Mouse (Mus musculus) heart, postnatal 14 days (tissue): ENCODE measurements at regions not wholly inside any gene's neighbourhood (a gene's known extent, or its start where the extent isn't known, plus 50 kb on each side); places are given as distances from the start of the nearest gene placed in this dataset.

Source experiments
- DNase-seq, 2 experiments: peaks; one replicate each; pipeline ENCODE4 v3.0.0; 2021 to 2022
- intact Hi-C: fragments of 180-260 bp; cut with DNase I; formaldehyde crosslinking; loops from one replicate; pipeline ENCODE4 v1.15.1; 2025

DNA sequence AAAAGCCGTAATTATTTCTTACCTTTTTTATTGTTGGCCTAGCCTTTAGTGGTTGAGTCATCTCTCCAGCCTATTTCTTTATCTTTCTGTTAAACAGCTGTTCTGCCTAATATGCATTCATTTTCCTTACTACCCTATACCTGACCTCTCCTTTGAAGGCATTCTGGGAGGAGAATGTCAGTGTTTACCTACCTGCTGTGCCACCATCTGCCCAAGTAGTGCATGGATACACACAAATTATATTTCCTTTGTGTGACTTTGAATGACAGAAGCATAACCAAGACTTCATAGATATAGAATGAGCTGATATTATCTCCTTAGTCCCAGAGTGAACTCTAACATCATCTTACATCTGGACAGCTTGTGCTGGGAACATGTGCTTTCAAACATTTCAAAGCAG, 293.5 kb upstream of the Tom1l1 start:
- DNase-seq = no peak
- intact Hi-C loops = no loop called here

GRCm38 (mm10) chr11:90978234-90978633, 290.1 kb upstream of the Tom1l1 start:
- DNase-seq = no peak
- intact Hi-C loops = no loop called here

GRCm38 (mm10) chr11:90941076-90941475, 252.9 kb upstream of the Tom1l1 start:
- DNase-seq = no peak
- intact Hi-C loops = no loop called here

GRCm38 (mm10) chr11:90925738-90926137, 237.6 kb upstream of the Tom1l1 start:
- intact Hi-C loops = no loop called here
- DNase-seq = no peak

DNA sequence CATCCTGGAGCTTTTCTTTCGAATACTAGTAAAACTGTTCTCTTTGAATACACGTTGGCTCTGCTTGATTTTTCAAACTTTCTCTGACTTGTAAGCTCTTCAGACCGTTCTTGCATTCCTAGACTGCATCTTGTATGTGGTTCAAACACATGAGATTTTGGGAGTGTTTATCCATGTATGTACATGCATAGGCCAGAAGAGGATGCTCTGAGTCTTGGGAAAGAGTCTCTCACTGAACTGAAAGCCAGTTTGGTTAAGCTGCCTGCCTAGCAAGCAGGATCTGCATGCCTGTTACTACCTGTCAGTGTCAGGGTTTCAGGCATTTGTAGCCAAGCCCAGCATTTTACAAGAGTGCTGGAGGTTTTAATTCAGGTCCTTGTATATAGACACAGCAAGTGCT, 229.6 kb upstream of the Tom1l1 start:
- intact Hi-C loops = no loop called here
- no peak for DNase-seq

- intact Hi-C loops = no loop called here
- no peak for DNase-seq
Measured at GRCm38 (mm10) chr11:90894236-90894635, 206.1 kb upstream of the Tom1l1 start.

DNA sequence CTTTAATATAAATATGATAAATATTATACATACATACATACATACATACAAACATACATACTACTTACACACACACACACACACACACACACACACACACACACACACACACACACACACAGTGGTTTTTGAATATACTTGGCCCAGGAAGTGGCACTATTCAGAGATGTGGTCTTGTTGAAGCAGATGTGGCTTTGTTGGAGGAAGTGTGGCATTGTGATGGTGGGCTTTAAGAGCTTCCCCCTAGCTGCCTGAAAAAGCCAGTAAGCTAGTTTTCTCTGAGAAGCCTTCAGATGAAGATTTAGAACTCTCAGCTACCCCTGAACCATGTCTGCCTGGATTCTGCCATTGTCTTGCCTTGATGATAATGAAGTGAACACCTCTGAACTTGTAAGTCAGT, 185.0 kb upstream of the Tom1l1 start:
- no peak for DNase-seq
- intact Hi-C loops = no loop called here

DNA sequence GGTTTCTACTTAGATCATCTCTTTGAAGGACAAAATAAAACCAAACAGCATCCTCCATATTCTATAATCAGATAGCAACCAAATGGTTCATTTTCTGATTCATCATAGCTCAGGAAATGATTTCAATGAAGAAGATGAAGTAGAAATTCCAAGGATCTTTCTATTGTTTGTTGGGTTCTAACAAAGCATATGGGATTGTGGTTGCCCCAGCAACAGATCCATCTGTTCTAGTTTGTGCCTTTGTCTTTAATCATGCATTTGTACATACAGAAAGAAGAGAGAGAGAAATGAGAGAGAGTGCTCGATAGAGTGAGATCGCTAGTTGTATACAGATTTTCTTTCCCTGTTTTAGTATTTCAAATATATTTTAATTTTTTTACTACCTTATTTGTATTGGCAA, 183.5 kb upstream of the Tom1l1 start:
- no peak for DNase-seq
- intact Hi-C loops = no loop called here

- intact Hi-C loops = no loop called here
- DNase-seq = no peak
Measured at GRCm38 (mm10) chr11:90863981-90864760, 176.0 kb upstream of the Tom1l1 start.

GRCm38 (mm10) chr11:90855731-90856130, 167.6 kb upstream of the Tom1l1 start:
- intact Hi-C loops = no loop called here
- DNase-seq = no peak

GRCm38 (mm10) chr11:90855324-90855723, 167.2 kb upstream of the Tom1l1 start:
- intact Hi-C loops = no loop called here
- no peak for DNase-seq

DNA sequence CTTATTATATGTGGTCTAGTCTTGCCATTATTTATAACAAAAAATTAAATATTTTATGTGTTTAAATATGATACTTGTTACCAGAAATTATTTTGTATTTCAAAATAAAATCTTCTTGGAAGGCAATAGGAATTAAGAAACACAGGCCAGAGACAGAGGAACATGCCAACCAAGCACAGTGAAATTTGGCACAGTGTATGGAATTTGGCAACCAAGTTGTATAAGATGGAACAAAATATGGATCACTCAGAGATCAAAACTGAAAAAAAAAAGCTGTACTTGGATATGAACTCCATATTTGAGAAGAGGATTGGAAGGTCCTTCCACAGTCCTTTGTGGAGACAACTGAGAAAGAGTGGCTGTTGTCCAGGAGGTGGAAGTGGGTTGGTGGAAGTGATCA, 163.1 kb upstream of the Tom1l1 start:
- intact Hi-C loops = no loop called here
- no peak for DNase-seq

- DNase-seq = peak in 1 of 2 experiments; percentile 7
- intact Hi-C loops = no loop called here
Measured at GRCm38 (mm10) chr11:90844925-90845319, 156.8 kb upstream of the Tom1l1 start.

DNA sequence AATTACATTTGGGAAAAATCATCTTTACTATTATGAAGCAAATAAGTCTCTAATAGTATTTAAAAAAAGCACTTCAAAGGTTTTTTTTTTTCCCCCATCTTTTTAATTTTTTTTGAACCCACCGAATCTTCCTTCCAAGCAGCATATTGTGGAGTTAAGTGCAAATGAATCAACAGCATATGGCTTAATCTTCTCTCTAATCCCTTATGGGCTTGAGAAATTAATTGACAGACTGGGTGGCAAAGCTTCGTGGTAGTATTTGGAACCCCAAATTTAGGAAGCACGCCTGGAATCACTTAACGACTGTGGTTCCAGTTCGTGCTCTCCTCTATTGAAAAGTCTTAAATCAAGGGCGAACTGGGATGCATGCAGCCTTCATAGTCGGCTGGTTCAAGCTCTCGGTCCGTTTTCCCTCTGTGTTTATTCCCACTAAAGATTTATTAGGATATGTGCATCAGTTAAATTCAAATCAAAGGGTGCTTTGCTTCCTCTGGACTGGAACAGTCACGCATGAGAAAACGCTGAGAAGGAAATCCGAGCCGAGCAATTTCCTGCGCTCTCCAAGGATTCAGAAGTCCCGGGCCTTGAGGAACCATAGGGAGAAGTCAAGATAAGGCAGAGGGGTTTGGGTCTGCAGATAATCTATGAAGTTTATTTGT, 156.2 kb upstream of the Tom1l1 start:
- no peak for DNase-seq
- intact Hi-C loops = no loop called here

DNA sequence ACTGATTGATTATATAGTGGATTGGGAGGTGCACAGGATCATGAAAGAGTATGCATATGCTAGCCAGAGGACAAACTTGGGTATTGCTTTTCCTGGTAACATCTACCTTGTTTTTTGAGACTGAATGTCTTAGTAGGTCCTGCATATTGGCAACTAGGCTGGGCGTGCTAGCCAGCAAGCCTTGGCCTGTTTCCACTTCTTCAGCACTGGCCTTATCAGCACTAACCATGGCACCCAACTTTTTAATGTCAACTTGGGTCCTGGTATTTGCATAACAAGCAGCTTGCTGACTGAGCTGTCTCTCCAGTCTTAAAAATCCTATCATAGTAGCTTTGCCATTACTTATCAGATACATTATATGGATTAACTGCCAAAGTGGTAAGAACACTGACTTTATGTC, 150.0 kb upstream of the Tom1l1 start:
- peak; percentile 16 to 39 for DNase-seq
- intact Hi-C loops = no loop called here

DNA sequence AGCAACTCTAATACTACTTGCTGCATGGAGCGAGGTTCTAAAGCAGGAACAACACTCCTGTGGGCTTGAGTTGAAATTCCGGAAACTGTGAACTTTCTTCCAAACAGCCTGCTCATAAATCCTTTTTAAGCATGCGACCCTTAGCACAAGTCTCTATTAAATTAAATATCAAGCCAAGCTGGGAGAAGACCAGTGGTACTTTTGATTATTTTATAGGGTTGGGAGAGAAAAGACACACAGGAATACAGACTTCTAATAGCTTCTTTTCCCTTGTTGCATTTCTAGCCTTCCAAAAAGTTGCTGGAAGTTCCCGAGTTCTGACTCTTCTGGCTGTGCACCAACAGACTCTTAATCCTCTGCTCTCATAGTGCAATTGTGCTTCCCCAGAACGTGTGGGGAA, 136.6 kb upstream of the Tom1l1 start:
- intact Hi-C loops = no loop called here

DNA sequence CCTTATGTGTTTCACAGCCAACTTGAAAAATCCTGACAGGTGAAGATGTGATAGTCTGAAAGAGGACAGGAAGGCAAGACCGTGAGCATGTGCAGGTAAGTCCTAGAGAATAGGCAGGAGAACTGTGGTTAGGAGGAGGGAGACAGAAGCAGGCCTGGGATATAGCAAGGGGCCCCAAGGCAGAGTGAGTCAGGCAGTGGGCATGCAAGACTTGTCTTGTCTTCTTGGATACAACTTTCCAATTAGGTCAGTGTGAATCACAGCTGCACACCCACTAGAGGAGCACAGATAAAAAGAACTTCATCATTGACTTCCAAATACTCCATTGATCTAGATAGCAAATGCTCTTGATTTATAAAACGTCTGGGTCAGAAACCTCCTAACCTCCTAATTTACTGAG, 128.6 kb upstream of the Tom1l1 start:
- intact Hi-C loops = no loop called here
- DNase-seq = no peak

More for the DNA sequence above, 136.6 kb upstream of the Tom1l1 start:
- no peak for DNase-seq

GRCm38 (mm10) chr11:90814471-90814870, 126.3 kb upstream of the Tom1l1 start:
- no peak for DNase-seq
- intact Hi-C loops = no loop called here

GRCm38 (mm10) chr11:90812971-90813370, 124.8 kb upstream of the Tom1l1 start:
- no peak for DNase-seq
- intact Hi-C loops = no loop called here

DNA sequence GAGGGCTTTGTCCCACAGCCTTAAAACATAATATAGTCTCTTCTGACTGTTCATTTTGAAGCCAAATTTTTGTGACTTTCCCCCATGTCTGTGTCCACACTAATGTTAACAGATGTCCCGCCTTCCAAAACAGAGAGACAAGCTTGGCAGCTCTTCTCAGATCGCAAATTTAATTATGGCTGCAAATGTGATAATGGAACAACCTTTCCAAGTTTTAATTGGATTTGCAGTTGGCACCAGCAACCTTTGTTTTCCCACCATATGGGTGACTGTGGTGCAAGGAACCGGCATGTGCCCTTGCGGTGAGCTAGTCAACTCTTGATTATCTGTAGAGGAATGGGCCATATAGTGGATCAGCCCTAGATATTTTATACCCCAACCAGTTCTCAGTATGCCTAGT, 124.4 kb upstream of the Tom1l1 start:
- intact Hi-C loops = no loop called here
- DNase-seq = no peak

DNA sequence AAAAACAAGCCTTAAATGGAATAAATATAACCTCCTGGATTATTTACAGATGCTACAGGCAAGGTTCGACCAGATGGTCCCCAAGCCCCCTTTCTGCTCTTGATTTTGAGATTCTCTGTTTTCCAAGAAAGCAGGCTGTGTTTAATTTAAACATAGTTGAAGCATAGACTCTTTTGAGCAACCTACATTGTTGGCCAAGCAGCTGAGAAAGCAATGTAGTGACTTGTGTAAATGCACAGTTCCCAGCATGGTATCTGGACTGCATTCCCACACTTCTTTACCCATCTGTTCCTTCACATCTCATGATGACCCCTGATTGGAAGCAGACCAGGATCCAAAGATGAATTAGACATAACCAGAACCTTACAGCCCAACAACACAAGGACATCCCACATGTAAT, 120.3 kb upstream of the Tom1l1 start:
- DNase-seq = no peak
- intact Hi-C loops = no loop called here

DNA sequence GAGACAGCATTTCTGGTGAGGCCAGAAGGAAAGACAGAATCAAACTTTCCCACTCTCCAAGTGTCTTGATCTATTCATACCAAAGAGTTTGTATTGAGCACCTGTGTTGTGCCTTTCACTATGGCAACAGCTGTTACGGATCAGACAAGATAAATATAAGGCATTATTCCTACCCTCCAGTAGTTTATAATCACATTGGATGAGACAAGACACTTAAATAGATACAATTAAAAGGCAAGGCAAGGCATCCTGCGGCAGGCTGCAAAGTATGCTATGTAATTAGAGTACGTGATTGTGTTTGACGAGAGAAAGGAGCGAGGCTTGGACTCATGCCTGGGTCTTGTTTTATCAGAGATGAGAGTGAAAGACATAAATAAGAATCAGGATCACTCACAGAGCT, 119.2 kb upstream of the Tom1l1 start:
- no peak for DNase-seq

More for the DNA sequence above, 119.2 kb upstream of the Tom1l1 start:
- intact Hi-C loops = no loop called here
